Comparison of ENCODE assay signal across 9 mouse cellular contexts in the genomic region with DNA sequence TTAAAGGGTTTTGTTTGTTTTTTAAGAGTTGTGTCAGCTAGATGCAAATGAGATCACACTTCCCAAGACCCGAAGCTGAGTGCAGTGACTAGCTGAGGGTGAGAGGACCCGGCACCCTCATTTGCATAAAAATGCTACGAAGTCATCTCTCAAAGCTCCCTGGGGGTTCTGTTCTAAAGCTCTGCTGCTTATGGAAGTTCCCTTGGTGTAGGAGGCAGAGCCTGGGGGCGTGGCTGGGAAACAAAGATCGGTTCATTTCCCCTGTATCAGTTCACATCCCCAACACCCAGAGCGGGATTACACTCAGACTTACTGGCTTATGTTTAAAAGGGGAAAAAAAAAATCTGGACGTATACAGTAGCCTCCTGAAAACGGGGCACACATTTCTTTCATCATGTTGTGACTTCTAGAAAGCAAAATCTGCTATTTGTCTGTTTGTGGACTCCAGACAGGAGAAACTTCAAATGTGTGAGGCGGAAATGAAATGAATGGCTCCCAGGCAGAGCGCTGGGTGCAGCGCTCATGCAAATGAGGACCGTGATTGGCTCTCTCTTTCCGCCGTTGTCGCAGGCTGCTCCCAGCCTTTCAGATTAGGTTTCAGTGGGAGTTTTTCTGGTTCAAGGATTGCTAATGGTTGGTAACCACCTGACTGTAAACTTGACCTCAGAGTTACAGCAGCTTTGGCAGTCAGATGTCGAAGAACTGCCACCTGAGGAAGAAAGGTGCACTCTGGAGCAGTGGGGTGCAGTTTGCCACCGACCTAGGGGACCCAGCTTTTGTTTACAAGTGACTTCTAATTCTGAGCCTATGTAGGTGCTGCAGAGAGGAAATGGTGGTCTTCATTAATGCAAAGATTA.
DNase-seq lines count a peak whose midpoint lies in the region; ATAC-seq and TF ChIP-seq lines count a peak whose summit lies in the region.
"Had no signal": no experiment of that assay in that cellular context is flagged by ENCODE, and none has a peak within 500 bp of the region (broad histone marks: within the 10 kb centered on the region; RNA-seq: fewer than 3 reads in every experiment).

No protein-coding gene starts in this region.

- TF ChIP-seq EP300 in stomach, postnatal 0 days (optimal IDR thresholded peaks at IDR 0.05) = no peak

- CTCF ChIA-PET in Patski (lab: Charles Lee) = interaction anchor here (1.1 to 1.8 kb wide), 4 partner anchors 11 to 59 kb away, joined by 3 to 5 read pairs (median 4); no protein-coding TSS in a partner anchor

- POLR2A ChIA-PET in Patski (lab: Charles Lee) = interaction anchor here (2.0 kb wide), 1 partner anchor 11 kb away, joined by 6 read pairs; no protein-coding TSS in a partner anchor

- peak overlapping the region; percentile 61 for H3K4me2 ChIP-seq in forebrain, embryonic 16.5 days (ENCODE audit: low read length)
- H3K4me2 ChIP-seq in kidney, embryonic 14.5 days (replicated peaks; ENCODE audit: low read depth, low read length) = peak overlapping the region; percentile 45
- H3K4me2 ChIP-seq in stomach, postnatal 0 days (replicated peaks; ENCODE audit: low read depth) = peak overlapping the region; percentile 40

- in situ Hi-C loops in Patski (cut with MboI; ENCODE audit: low pct_unique_long_range_greater_than_20kb) = no loop called here

- DNase-seq in cerebellum, postnatal 25 days = peak; percentile 36 to 43
- DNase-seq in cerebellum, adult 9-11 months = no peak
- DNase-seq in Patski (ENCODE audit: low read depth, low spot score) = no peak
- peak; percentile 12 for DNase-seq in lung, postnatal 10 days
- DNase-seq in stomach, postnatal 0 days (ENCODE audit: low spot score) = peak; percentile 75
- DNase-seq in right cerebral cortex, adult 18-20 months = no peak

- H3K36me3 ChIP-seq in forebrain, embryonic 16.5 days (ENCODE audit: control insufficient read depth, insufficient read depth) = no peaks in the 10 kb centered on the region
- H3K36me3 ChIP-seq in kidney, embryonic 14.5 days (ENCODE audit: control insufficient read depth, insufficient read depth, low read length) = no peaks in the 10 kb centered on the region
- no peaks in the 10 kb centered on the region for H3K36me3 ChIP-seq in stomach, postnatal 0 days (ENCODE audit: control insufficient read depth, insufficient read depth, low read length)

- peak; percentile 82 for ATAC-seq in Patski
- peak; percentile 79 for ATAC-seq in forebrain, embryonic 16.5 days
- peak; percentile 91 for ATAC-seq in kidney, embryonic 14.5 days (ENCODE audit: low FRiP score, low TSS enrichment)
- ATAC-seq in stomach, postnatal 0 days (ENCODE audit: low FRiP score, low TSS enrichment) = peak; percentile 93

- peak overlapping the region; percentile 46 for H3K9ac ChIP-seq in forebrain, embryonic 16.5 days (replicated peaks; ENCODE audit: low read depth, low read length)
- peak overlapping the region; percentile 19; the same call in 1 of the 2 replicates for H3K9ac ChIP-seq in kidney, embryonic 14.5 days (ENCODE audit: low read depth, low read length)
- no peak overlapping the region for H3K9ac ChIP-seq in stomach, postnatal 0 days (ENCODE audit: low read length)

- H3K4me1 ChIP-seq in forebrain, embryonic 16.5 days (replicated peaks; ENCODE audit: control insufficient read depth, insufficient read depth, low read length) = peaks cover 23% of the 10 kb centered on the region
- peaks cover 20% of the 10 kb centered on the region for H3K4me1 ChIP-seq in kidney, embryonic 14.5 days (ENCODE audit: control insufficient read depth, insufficient read depth, low read length)
- peaks cover 6% of the 10 kb centered on the region for H3K4me1 ChIP-seq in stomach, postnatal 0 days (replicated peaks; ENCODE audit: control insufficient read depth, insufficient read depth)
- H3K4me1 ChIP-seq: megakaryocyte, embryonic 14.5 days had no signal

- WGBS in forebrain, embryonic 16.5 days = under 1% methylated on average over 17 of the region's 17 CpGs
- 1% methylated on average over 17 of the region's 17 CpGs for WGBS in kidney, embryonic 14.5 days
- 6% methylated on average over 17 of the region's 17 CpGs for whole genome bisulfite sequencing in stomach, postnatal 0 days

- H3K27me3 ChIP-seq in Patski = no peaks in the 10 kb centered on the region
- H3K27me3 ChIP-seq in forebrain, embryonic 16.5 days (replicated peaks; ENCODE audit: control insufficient read depth, insufficient read depth, low read length) = peaks cover 2% of the 10 kb centered on the region; the same call in 1 of the 2 replicates
- H3K27me3 ChIP-seq in kidney, embryonic 14.5 days (ENCODE audit: control insufficient read depth, insufficient read depth, low read length) = no peaks in the 10 kb centered on the region
- no peaks in the 10 kb centered on the region for H3K27me3 ChIP-seq in stomach, postnatal 0 days (ENCODE audit: control insufficient read depth, insufficient read depth, low read length)

- peak overlapping the region; percentile 33 for H3K4me3 ChIP-seq in forebrain, embryonic 16.5 days (replicated peaks; ENCODE audit: low read length)
- peak overlapping the region; percentile 20 for H3K4me3 ChIP-seq in kidney, embryonic 14.5 days (ENCODE audit: low read length)
- H3K4me3 ChIP-seq in stomach, postnatal 0 days (ENCODE audit: low read depth, low read length) = no peak overlapping the region; the same call in 1 of the 2 replicates
- H3K4me3 ChIP-seq: megakaryocyte, embryonic 14.5 days had no signal

- TF ChIP-seq CTCF in Patski (IDR thresholded peaks at IDR 0.05) = no peak
- TF ChIP-seq CTCF in stomach, postnatal 0 days (IDR thresholded peaks at IDR 0.05; ENCODE audit: low read depth) = no peak

- H3K9me3 ChIP-seq in forebrain, embryonic 16.5 days (ENCODE audit: control insufficient read depth, low read length) = no peaks in the 10 kb centered on the region
- no peaks in the 10 kb centered on the region for H3K9me3 ChIP-seq in kidney, embryonic 14.5 days (ENCODE audit: control insufficient read depth, low read length)
- no peaks in the 10 kb centered on the region for H3K9me3 ChIP-seq in stomach, postnatal 0 days (ENCODE audit: control insufficient read depth, low read length)
- H3K9me3 ChIP-seq: megakaryocyte, embryonic 14.5 days had no signal

- H3K27ac ChIP-seq in forebrain, embryonic 16.5 days (ENCODE audit: low read length) = peak overlapping the region; percentile 41; the same call in 1 of the 2 replicates
- peak overlapping the region; percentile 77 for H3K27ac ChIP-seq in kidney, embryonic 14.5 days (ENCODE audit: low read depth, low read length)
- no peak overlapping the region for H3K27ac ChIP-seq in stomach, postnatal 0 days (replicated peaks)

Comparison
In these comparisons a context has a peak if more than half of its experiments do, and no peak if none do; other contexts are left out.
1. DNase-seq: peak in cerebellum, postnatal 25 days (2 of 2), lung, postnatal 10 days (single experiment) and stomach, postnatal 0 days (single experiment); none in cerebellum, adult 9-11 months (single experiment), Patski (single experiment) and right cerebral cortex, adult 18-20 months (single experiment).
2. Peak in every context shown above with its lines, with median percentiles within 50 percentile points of each other: ATAC-seq and H3K4me2 ChIP-seq.